Mouse (Mus musculus): Measurements from ENCODE around the gene Prkce. TPM values are rescaled to one million over a fixed set of nuclear protein-coding genes. Genes with fewer than 3 reads are reported as not detected.

Prkce gene
- polyA plus RNA-seq, 1 experiment = 1.9 TPM

GRCm38 (mm10) chr17:86354896-86355295 is 187.3 kb downstream of the Prkce start:
- TF ChIP-seq MAX (IDR thresholded peaks at IDR 0.05; ENCODE audit: low read depth) = no peak
- TF ChIP-seq CEBPB (IDR thresholded peaks at IDR 0.05; ENCODE audit: insufficient read depth, poor library complexity, severe bottlenecking) = no peak
- TF ChIP-seq MYOD1 (IDR thresholded peaks at IDR 0.05; ENCODE audit: control insufficient read depth in 1 of 3, insufficient read length in 2 of 3, low read depth in 2 of 3) = no peak
- TF ChIP-seq USF1 (IDR thresholded peaks at IDR 0.05; ENCODE audit: low read depth) = no peak
- TF ChIP-seq POLR2A (IDR thresholded peaks at IDR 0.05; ENCODE audit: insufficient read length, low read depth) = no peak
- TF ChIP-seq TCF3 (IDR thresholded peaks at IDR 0.05; ENCODE audit: insufficient read length, low read depth) = no peak
- TF ChIP-seq POLR2AphosphoS2 (IDR thresholded peaks at IDR 0.05; ENCODE audit: insufficient read length, low read depth) = no peak
- TF ChIP-seq E2F4 (IDR thresholded peaks at IDR 0.05; ENCODE audit: insufficient read depth) = no peak
- TF ChIP-seq MYOG (IDR thresholded peaks at IDR 0.05; ENCODE audit: control insufficient read depth in 1 of 3, insufficient read depth in 1 of 3, insufficient read length in 2 of 3, low read depth in 2 of 3) = no peak
- TF ChIP-seq REST (IDR thresholded peaks at IDR 0.05; ENCODE audit: insufficient read depth, insufficient read length) = no peak
- no peak for TF ChIP-seq TCF12 (IDR thresholded peaks at IDR 0.05; ENCODE audit: insufficient read depth, poor library complexity, severe bottlenecking)
- no peak for TF ChIP-seq SRF (IDR thresholded peaks at IDR 0.05; ENCODE audit: control insufficient read depth, insufficient read length, low read depth)
- Histone ChIP-seq H3K4me2 (ENCODE audit: low read depth) (no peak overlapping the region), H3K27me3 (ENCODE audit: control insufficient read depth, insufficient read depth, insufficient read length) (no peaks in the 10 kb centered on the region), H3K79me2 (ENCODE audit: control insufficient read depth, insufficient read depth) (no peaks in the 10 kb centered on the region), H3K36me3 (ENCODE audit: control insufficient read depth, insufficient read depth) (no peaks in the 10 kb centered on the region), H3ac (ENCODE audit: control insufficient read depth, insufficient read length) (no peak overlapping the region), H3K4me3 (no peak overlapping the region)

DNA sequence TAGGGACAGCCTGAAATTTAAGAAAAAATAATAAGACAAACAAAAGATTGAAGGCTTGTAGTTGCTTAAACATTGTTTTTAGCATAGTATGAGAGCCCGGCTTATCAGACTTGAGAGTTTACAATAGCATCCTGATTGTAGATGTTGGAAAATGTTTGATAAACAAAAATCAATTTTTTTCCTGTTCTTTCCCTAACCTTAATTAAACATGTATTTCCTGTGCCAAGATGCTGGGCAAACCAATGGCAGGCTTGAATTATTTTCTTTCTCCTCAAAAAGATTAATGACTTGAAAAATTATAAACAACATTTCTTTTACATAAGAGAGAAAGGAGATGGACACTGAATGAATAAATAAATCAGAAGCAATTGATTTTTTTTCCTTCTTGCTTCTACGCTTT is 187.7 kb downstream of the Prkce start:
- H3K36me3 ChIP-seq (ENCODE audit: control insufficient read depth, insufficient read depth) = no peaks in the 10 kb centered on the region
- TF ChIP-seq MYOD1 (IDR thresholded peaks at IDR 0.05; ENCODE audit: control insufficient read depth in 1 of 3, insufficient read length in 2 of 3, low read depth in 2 of 3) (no peak), SRF (IDR thresholded peaks at IDR 0.05; ENCODE audit: control insufficient read depth, insufficient read length, low read depth) (no peak), MYOG (IDR thresholded peaks at IDR 0.05; ENCODE audit: control insufficient read depth in 1 of 3, insufficient read depth in 1 of 3, insufficient read length in 2 of 3, low read depth in 2 of 3) (no peak), POLR2AphosphoS2 (IDR thresholded peaks at IDR 0.05; ENCODE audit: insufficient read length, low read depth) (no peak), CEBPB (IDR thresholded peaks at IDR 0.05; ENCODE audit: insufficient read depth, poor library complexity, severe bottlenecking) (no peak), TCF3 (IDR thresholded peaks at IDR 0.05; ENCODE audit: insufficient read length, low read depth) (no peak), MAX (IDR thresholded peaks at IDR 0.05; ENCODE audit: low read depth) (no peak), REST (IDR thresholded peaks at IDR 0.05; ENCODE audit: insufficient read depth, insufficient read length) (no peak), USF1 (IDR thresholded peaks at IDR 0.05; ENCODE audit: low read depth) (no peak), E2F4 (IDR thresholded peaks at IDR 0.05; ENCODE audit: insufficient read depth) (no peak), TCF12 (IDR thresholded peaks at IDR 0.05; ENCODE audit: insufficient read depth, poor library complexity, severe bottlenecking) (no peak), POLR2A (IDR thresholded peaks at IDR 0.05; ENCODE audit: insufficient read length, low read depth) (no peak)
- H3ac ChIP-seq (ENCODE audit: control insufficient read depth, insufficient read length) = no peak overlapping the region
- H3K4me3 ChIP-seq = no peak overlapping the region
- no peaks in the 10 kb centered on the region for H3K27me3 ChIP-seq (ENCODE audit: control insufficient read depth, insufficient read depth, insufficient read length)
- H3K79me2 ChIP-seq (ENCODE audit: control insufficient read depth, insufficient read depth) = no peaks in the 10 kb centered on the region
- no peak overlapping the region for H3K4me2 ChIP-seq (ENCODE audit: low read depth)

GRCm38 (mm10) chr17:86355772-86356451 is 188.3 kb downstream of the Prkce start:
- no peak overlapping the region for H3K4me3 ChIP-seq
- H3K27me3 ChIP-seq (ENCODE audit: control insufficient read depth, insufficient read depth, insufficient read length) = no peaks in the 10 kb centered on the region
- no peak overlapping the region for H3ac ChIP-seq (ENCODE audit: control insufficient read depth, insufficient read length)
- H3K36me3 ChIP-seq (ENCODE audit: control insufficient read depth, insufficient read depth) = no peaks in the 10 kb centered on the region
- no peak overlapping the region for H3K4me2 ChIP-seq (ENCODE audit: low read depth)
- TF ChIP-seq MAX (IDR thresholded peaks at IDR 0.05; ENCODE audit: low read depth) = no peak
- TF ChIP-seq POLR2AphosphoS2 (IDR thresholded peaks at IDR 0.05; ENCODE audit: insufficient read length, low read depth) = no peak
- TF ChIP-seq POLR2A (IDR thresholded peaks at IDR 0.05; ENCODE audit: insufficient read length, low read depth) = no peak
- no peak for TF ChIP-seq E2F4 (IDR thresholded peaks at IDR 0.05; ENCODE audit: insufficient read depth)
- no peak for TF ChIP-seq MYOD1 (IDR thresholded peaks at IDR 0.05; ENCODE audit: control insufficient read depth in 1 of 3, insufficient read length in 2 of 3, low read depth in 2 of 3)
- TF ChIP-seq CEBPB (IDR thresholded peaks at IDR 0.05; ENCODE audit: insufficient read depth, poor library complexity, severe bottlenecking) = no peak
- no peak for TF ChIP-seq USF1 (IDR thresholded peaks at IDR 0.05; ENCODE audit: low read depth)
- no peak for TF ChIP-seq SRF (IDR thresholded peaks at IDR 0.05; ENCODE audit: control insufficient read depth, insufficient read length, low read depth)
- no peak for TF ChIP-seq TCF3 (IDR thresholded peaks at IDR 0.05; ENCODE audit: insufficient read length, low read depth)
- no peak for TF ChIP-seq TCF12 (IDR thresholded peaks at IDR 0.05; ENCODE audit: insufficient read depth, poor library complexity, severe bottlenecking)
- no peak for TF ChIP-seq MYOG (IDR thresholded peaks at IDR 0.05; ENCODE audit: control insufficient read depth in 1 of 3, insufficient read depth in 1 of 3, insufficient read length in 2 of 3, low read depth in 2 of 3)
- TF ChIP-seq REST (IDR thresholded peaks at IDR 0.05; ENCODE audit: insufficient read depth, insufficient read length) = no peak
- H3K79me2 ChIP-seq (ENCODE audit: control insufficient read depth, insufficient read depth) = no peaks in the 10 kb centered on the region

GRCm38 (mm10) chr17:86358388-86358787 is 190.8 kb downstream of the Prkce start:
- TF ChIP-seq MAX (IDR thresholded peaks at IDR 0.05; ENCODE audit: low read depth) = no peak
- TF ChIP-seq E2F4 (IDR thresholded peaks at IDR 0.05; ENCODE audit: insufficient read depth) = no peak
- TF ChIP-seq SRF (IDR thresholded peaks at IDR 0.05; ENCODE audit: control insufficient read depth, insufficient read length, low read depth) = no peak
- TF ChIP-seq USF1 (IDR thresholded peaks at IDR 0.05; ENCODE audit: low read depth) = no peak
- TF ChIP-seq TCF12 (IDR thresholded peaks at IDR 0.05; ENCODE audit: insufficient read depth, poor library complexity, severe bottlenecking) = no peak
- TF ChIP-seq POLR2A (IDR thresholded peaks at IDR 0.05; ENCODE audit: insufficient read length, low read depth) = no peak
- TF ChIP-seq REST (IDR thresholded peaks at IDR 0.05; ENCODE audit: insufficient read depth, insufficient read length) = no peak
- no peak for TF ChIP-seq TCF3 (IDR thresholded peaks at IDR 0.05; ENCODE audit: insufficient read length, low read depth)
- no peak for TF ChIP-seq POLR2AphosphoS2 (IDR thresholded peaks at IDR 0.05; ENCODE audit: insufficient read length, low read depth)
- no peak for TF ChIP-seq MYOD1 (IDR thresholded peaks at IDR 0.05; ENCODE audit: control insufficient read depth in 1 of 3, insufficient read length in 2 of 3, low read depth in 2 of 3)
- TF ChIP-seq MYOG (IDR thresholded peaks at IDR 0.05; ENCODE audit: control insufficient read depth in 1 of 3, insufficient read depth in 1 of 3, insufficient read length in 2 of 3, low read depth in 2 of 3) = no peak
- no peak for TF ChIP-seq CEBPB (IDR thresholded peaks at IDR 0.05; ENCODE audit: insufficient read depth, poor library complexity, severe bottlenecking)
- Histone ChIP-seq H3K79me2 (ENCODE audit: control insufficient read depth, insufficient read depth) (no peaks in the 10 kb centered on the region), H3K4me2 (ENCODE audit: low read depth) (no peak overlapping the region), H3K27me3 (ENCODE audit: control insufficient read depth, insufficient read depth, insufficient read length) (no peaks in the 10 kb centered on the region), H3ac (ENCODE audit: control insufficient read depth, insufficient read length) (no peak overlapping the region), H3K4me3 (no peak overlapping the region), H3K36me3 (ENCODE audit: control insufficient read depth, insufficient read depth) (no peaks in the 10 kb centered on the region)
